Mouse (Mus musculus): ENCODE data around the gene Ddx60. TPM values are rescaled to one million over a fixed set of nuclear protein-coding genes. Genes with fewer than 3 reads are reported as not detected.

Ddx60 gene
- polyA plus RNA-seq, 2 experiments = 0.17 to 0.38 TPM

DNA sequence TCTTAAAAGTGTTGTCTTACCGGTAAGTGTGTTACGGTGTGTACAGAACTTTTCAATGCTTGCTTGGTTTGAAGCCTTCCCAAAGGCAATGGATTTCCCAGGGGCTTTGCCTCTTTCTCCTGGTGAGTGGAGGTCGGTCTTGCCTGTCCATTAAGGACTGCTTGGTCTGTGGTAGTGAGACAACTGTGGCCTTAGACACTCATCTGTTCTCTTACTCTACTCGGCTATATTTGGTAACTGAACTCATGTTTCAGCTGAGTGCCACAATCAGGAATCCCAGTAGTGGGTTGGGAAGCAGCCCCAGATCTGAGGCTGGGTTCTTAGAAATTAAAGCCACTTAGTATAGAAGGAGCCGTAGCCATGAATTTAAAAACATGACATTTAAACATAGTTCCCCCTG lies 25.4 kb upstream of the Ddx60 start, which contains the start of gene Palld:
Gene Palld, minus strand, starts transcription at position 170 of the 400 bp plus-strand sequence.
- DNase-seq (ENCODE audit: low read depth in 3 of 3, low spot score in 3 of 3) (no peak), ATAC-seq (ENCODE audit: insufficient read depth) (no peak)
- no peak for TF ChIP-seq CTCF (IDR thresholded peaks at IDR 0.05; ENCODE audit: low read depth)

DNA sequence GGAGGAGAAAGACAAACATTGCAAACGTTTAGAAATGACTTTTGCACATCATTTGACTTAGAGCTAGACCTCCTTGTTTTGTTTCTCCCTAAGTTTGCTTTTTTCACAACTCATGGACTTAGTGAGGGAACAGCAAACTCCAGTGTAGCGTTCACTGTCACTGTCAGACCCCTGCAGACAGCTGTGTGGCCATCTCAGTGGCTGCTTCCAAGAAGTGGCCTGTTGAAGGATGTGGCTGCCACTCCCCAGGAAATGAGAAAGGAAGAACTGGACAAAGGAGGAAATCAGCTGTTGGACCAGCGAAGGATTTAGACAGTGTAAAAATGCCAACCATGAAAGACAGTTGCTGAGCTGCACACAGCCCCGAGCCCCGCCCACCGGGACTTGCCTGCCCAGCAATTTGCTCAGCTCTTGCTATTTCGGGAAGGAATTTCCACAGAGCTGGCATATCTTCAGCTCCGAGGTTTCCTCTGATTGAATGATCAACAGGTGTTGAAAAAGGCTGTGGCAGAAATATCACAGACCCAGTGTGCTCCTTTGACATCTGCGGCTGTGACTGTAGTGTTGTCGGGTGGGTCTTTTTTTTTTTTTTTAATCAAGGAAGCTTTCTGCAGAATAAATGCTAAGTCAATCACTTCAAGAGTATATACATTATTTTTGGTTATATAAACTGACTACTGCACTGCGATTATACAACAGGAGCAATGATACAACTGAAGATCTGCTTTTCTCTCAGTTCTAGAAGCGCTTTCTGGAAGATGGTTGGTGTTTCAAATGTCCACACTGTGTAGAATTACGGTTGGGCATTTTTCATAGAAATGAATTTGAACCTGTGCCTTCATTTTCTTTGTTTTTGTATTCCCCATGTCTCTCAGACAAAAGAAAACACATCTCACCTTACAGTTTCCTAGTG lies 19.3 kb upstream of the Ddx60 start:
- no peak overlapping the region for H3K27ac ChIP-seq
- TF ChIP-seq CTCF (IDR thresholded peaks at IDR 0.05; ENCODE audit: low read depth) = no peak
- TF ChIP-seq EP300 (IDR thresholded peaks at IDR 0.05; ENCODE audit: low read depth) = no peak

More for the DNA sequence above, 25.4 kb upstream of the Ddx60 start, which contains the start of gene Palld:
- no peaks in the 10 kb centered on the region for H3K9me3 ChIP-seq (ENCODE audit: control insufficient read depth, low read length)
- no peaks in the 10 kb centered on the region for H3K4me1 ChIP-seq (replicated peaks; ENCODE audit: control insufficient read depth in 2 of 2, insufficient read depth in 2 of 2, low read length in 1 of 2)
- H3K27me3 ChIP-seq (ENCODE audit: control insufficient read depth, insufficient read depth, low read length) = no peaks in the 10 kb centered on the region
- H3K9ac ChIP-seq (replicated peaks) = no peak within 1 kb of the TSS
- WGBS (ENCODE audit: insufficient replicate concordance) = 67% methylated on average over 5 of the region's 5 CpGs
- H3K4me3 ChIP-seq (ENCODE audit: insufficient read depth in 1 of 2, low read depth in 2 of 2, low read length in 2 of 2) = no peak within 1 kb of the TSS
- H3K36me3 ChIP-seq (replicated peaks; ENCODE audit: control insufficient read depth, insufficient read depth, low read depth) = no peaks in the 10 kb centered on the region
- H3K4me2 ChIP-seq (ENCODE audit: low read depth) = no peak within 1 kb of the TSS
- no peak within 1 kb of the TSS for H3K27ac ChIP-seq

DNA sequence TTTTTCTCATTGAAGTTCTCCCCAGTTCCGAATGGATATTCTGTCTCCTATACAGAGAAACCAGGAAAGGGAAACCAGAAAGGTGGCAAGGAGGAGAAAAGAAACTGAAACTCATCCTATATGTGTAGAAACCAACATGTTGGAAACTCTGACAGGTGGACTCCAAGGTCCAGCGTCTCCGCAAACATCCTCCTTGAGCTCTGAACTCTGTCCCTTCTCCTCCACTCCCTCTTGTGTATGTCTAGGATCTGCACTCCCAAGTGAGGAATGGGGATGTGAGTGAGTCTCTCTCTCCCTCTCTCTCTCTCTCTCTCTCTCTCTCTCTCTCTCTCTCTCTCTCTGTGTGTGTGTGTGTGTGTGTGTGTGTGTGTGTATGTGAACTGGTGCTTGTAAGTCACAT lies 18.6 kb upstream of the Ddx60 start:
- H3K9ac ChIP-seq (replicated peaks) = no peak overlapping the region
- 67% methylated on average over 3 of the region's 3 CpGs for WGBS (ENCODE audit: insufficient replicate concordance)
- no peak for ATAC-seq (ENCODE audit: insufficient read depth)
- no peaks in the 10 kb centered on the region for H3K27me3 ChIP-seq (ENCODE audit: control insufficient read depth, insufficient read depth, low read length)
- H3K27ac ChIP-seq = no peak overlapping the region
- H3K36me3 ChIP-seq (replicated peaks; ENCODE audit: control insufficient read depth, insufficient read depth, low read depth) = no peaks in the 10 kb centered on the region
- no peak overlapping the region for H3K4me3 ChIP-seq (ENCODE audit: insufficient read depth in 1 of 2, low read depth in 2 of 2, low read length in 2 of 2)
- H3K4me1 ChIP-seq (replicated peaks; ENCODE audit: control insufficient read depth in 2 of 2, insufficient read depth in 2 of 2, low read length in 1 of 2) = no peaks in the 10 kb centered on the region; a peak in 1 of 4 replicates
- no peak overlapping the region for H3K4me2 ChIP-seq (ENCODE audit: low read depth)
- no peak for DNase-seq (ENCODE audit: low read depth in 3 of 3, low spot score in 3 of 3)
- H3K9me3 ChIP-seq (ENCODE audit: control insufficient read depth, low read length) = no peaks in the 10 kb centered on the region
- TF ChIP-seq CTCF (IDR thresholded peaks at IDR 0.05; ENCODE audit: low read depth) (no peak), EP300 (IDR thresholded peaks at IDR 0.05; ENCODE audit: low read depth) (no peak)

More for the DNA sequence above, 19.3 kb upstream of the Ddx60 start:
- WGBS (ENCODE audit: insufficient replicate concordance) = 16% methylated on average over 13 of the region's 13 CpGs
- Histone ChIP-seq H3K4me2 (ENCODE audit: low read depth) (no peak overlapping the region), H3K36me3 (replicated peaks; ENCODE audit: control insufficient read depth, insufficient read depth, low read depth) (no peaks in the 10 kb centered on the region), H3K4me3 (ENCODE audit: insufficient read depth in 1 of 2, low read depth in 2 of 2, low read length in 2 of 2) (no peak overlapping the region), H3K27me3 (ENCODE audit: control insufficient read depth, insufficient read depth, low read length) (no peaks in the 10 kb centered on the region), H3K9ac (replicated peaks) (no peak overlapping the region), H3K9me3 (ENCODE audit: control insufficient read depth, low read length) (no peaks in the 10 kb centered on the region), H3K4me1 (replicated peaks; ENCODE audit: control insufficient read depth in 2 of 2, insufficient read depth in 2 of 2, low read length in 1 of 2) (no peaks in the 10 kb centered on the region; a peak in 1 of 4 replicates)
- DNase-seq (ENCODE audit: low read depth in 3 of 3, low spot score in 3 of 3) (no peak), ATAC-seq (ENCODE audit: insufficient read depth) (no peak)

DNA sequence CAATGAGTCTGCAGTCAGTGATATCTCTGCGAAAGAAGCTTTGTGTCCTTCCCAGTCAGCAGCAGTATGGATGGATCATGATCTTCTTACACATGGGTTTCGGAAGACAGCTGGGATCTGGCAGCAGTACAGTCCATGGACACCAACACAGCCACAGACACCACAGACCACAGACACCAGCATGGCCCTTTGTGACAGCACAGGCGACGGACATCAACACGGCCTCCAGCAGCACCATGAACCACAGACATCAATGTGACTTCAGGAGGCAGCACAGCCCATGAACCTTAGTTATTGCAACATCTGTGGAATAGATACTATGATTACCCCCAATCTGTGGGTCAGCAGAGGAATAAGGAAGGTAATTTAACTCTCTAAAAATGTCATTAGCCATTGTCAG lies 15.1 kb upstream of the Ddx60 start:
- H3K36me3 ChIP-seq (replicated peaks; ENCODE audit: control insufficient read depth, insufficient read depth, low read depth) = no peaks in the 10 kb centered on the region
- 67% methylated on average over 5 of the region's 5 CpGs for WGBS (ENCODE audit: insufficient replicate concordance)
- H3K9me3 ChIP-seq (ENCODE audit: control insufficient read depth, low read length) = no peaks in the 10 kb centered on the region
- no peak for TF ChIP-seq CTCF (IDR thresholded peaks at IDR 0.05; ENCODE audit: low read depth)
- no peak for TF ChIP-seq EP300 (IDR thresholded peaks at IDR 0.05; ENCODE audit: low read depth)
- H3K4me1 ChIP-seq (replicated peaks; ENCODE audit: control insufficient read depth in 2 of 2, insufficient read depth in 2 of 2, low read length in 1 of 2) = no peaks in the 10 kb centered on the region; a peak in 1 of 4 replicates
- DNase-seq (ENCODE audit: low read depth in 3 of 3, low spot score in 3 of 3) = no peak
- no peak overlapping the region for H3K4me3 ChIP-seq (ENCODE audit: insufficient read depth in 1 of 2, low read depth in 2 of 2, low read length in 2 of 2)
- H3K4me2 ChIP-seq (ENCODE audit: low read depth) = no peak overlapping the region
- no peak overlapping the region for H3K9ac ChIP-seq (replicated peaks)
- no peak for ATAC-seq (ENCODE audit: insufficient read depth)
- no peaks in the 10 kb centered on the region for H3K27me3 ChIP-seq (ENCODE audit: control insufficient read depth, insufficient read depth, low read length)
- no peak overlapping the region for H3K27ac ChIP-seq

DNA sequence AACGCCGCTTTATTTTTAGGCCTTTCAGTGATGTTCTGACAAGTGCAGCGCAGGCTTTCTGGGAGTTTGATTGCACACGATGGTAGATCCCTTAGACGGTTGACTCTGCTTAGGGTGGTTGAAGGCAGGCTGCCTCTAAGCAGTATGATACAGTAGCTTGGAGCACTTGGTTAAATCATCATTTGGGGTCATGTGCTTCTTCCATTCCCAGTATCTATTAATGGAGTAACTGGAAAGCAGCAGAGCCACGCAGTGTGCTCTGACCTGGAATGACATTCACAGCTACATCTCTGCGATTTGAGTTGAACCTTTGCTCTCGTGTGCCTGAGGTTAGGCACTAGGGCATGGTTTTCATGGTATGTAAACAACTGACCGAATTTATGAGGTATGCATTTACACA lies 13.9 kb upstream of the Ddx60 start:
- DNase-seq (ENCODE audit: low read depth in 3 of 3, low spot score in 3 of 3) (no peak), ATAC-seq (ENCODE audit: insufficient read depth) (no peak)
- no peaks in the 10 kb centered on the region for H3K9me3 ChIP-seq (ENCODE audit: control insufficient read depth, low read length)
- no peak overlapping the region for H3K4me3 ChIP-seq (ENCODE audit: insufficient read depth in 1 of 2, low read depth in 2 of 2, low read length in 2 of 2)
- no peak overlapping the region for H3K27ac ChIP-seq
- no peaks in the 10 kb centered on the region for H3K36me3 ChIP-seq (replicated peaks; ENCODE audit: control insufficient read depth, insufficient read depth, low read depth)
- WGBS (ENCODE audit: insufficient replicate concordance) = 62% methylated on average over 9 of the region's 9 CpGs
- H3K4me1 ChIP-seq (replicated peaks; ENCODE audit: control insufficient read depth in 2 of 2, insufficient read depth in 2 of 2, low read length in 1 of 2) = no peaks in the 10 kb centered on the region; a peak in 1 of 4 replicates
- no peak for TF ChIP-seq EP300 (IDR thresholded peaks at IDR 0.05; ENCODE audit: low read depth)
- no peak for TF ChIP-seq CTCF (IDR thresholded peaks at IDR 0.05; ENCODE audit: low read depth)
- no peaks in the 10 kb centered on the region for H3K27me3 ChIP-seq (ENCODE audit: control insufficient read depth, insufficient read depth, low read length)
- H3K9ac ChIP-seq (replicated peaks) = no peak overlapping the region
- no peak overlapping the region for H3K4me2 ChIP-seq (ENCODE audit: low read depth)

Data from liver, embryonic 14.5 days (tissue).